Mouse (Mus musculus): ENCODE data around the gene Mbnl1. TPM values are rescaled to one million over a fixed set of nuclear protein-coding genes. Genes with fewer than 3 reads are reported as not detected.

Mbnl1 gene
- total RNA-seq, 1 experiment from 2014 or later: 573 TPM

- DNase-seq: peak; percentile 81
Measured at GRCm38 (mm10) chr3:60570491-60571022, 97.9 kb downstream of the Mbnl1 start.

DNA sequence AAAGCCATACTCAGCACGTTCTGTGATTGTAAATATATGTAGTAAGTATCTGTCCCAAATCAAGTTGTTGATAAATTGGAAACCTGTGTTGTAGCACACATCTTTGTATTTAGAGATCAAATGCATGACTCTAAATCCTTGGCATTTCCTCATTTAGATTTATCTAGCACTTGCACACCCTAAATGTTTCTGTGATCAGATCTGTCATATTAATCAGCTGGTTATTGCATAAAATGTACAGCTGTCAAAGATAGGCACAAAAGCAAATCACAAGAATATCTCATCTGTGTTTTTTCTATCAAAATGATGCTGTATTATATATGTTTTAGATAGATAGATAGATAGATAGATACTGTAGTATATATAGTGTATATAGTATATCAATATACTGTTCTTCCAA, 98.9 kb downstream of the Mbnl1 start:
- DNase-seq: no peak

DNA sequence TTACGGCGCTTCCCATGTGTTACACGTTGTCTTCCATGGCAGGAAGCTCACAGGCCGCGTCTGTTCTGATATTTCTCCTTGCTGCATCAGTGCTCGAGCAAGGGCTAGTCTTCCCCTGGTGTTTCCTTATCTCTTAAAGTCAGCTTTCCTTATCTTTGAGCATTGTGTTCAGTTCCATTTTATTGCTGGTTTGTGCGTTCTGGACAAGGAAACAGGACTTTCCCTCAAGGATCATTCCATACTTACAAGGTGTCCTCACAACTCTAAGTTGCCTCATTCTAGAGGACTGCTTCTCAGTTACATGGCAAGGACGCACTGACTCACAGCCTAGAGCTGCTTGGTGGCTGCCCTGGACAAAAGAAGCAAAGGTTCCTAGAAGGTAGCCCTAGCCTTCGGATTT, 101.6 kb downstream of the Mbnl1 start:
- DNase-seq: no peak

DNA sequence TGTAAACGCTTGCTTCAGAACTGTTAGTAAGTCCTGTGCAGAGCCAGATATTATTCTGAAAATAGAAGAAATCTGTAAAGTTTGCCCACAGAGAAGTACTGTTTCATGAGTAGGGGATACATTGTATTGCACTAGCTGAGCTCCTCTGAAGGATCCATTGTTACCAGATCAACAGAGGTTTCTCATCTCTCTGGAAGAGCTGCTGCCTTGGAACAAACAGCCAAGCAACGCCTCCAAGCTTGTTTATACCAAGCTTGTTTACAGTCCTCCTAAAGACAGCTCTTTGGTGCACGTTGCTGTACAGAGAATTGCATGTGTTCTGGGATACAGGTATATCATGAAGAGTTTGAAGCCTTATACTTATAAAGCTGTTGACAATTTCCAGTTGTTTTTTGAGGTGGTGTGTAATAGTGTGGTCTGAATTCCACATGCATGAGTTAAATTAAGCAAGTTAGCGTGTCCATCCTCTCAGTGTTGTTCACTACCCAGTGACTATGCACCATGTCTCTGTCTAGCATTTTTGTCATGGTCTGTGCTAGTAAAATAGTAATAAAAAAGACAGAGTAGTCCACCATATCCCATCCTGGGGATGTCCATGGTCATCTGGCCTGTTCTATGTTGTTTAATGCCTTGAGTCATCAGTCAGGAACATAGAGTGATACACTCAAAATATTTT, 102.4 kb downstream of the Mbnl1 start:
- no peak for DNase-seq

DNA sequence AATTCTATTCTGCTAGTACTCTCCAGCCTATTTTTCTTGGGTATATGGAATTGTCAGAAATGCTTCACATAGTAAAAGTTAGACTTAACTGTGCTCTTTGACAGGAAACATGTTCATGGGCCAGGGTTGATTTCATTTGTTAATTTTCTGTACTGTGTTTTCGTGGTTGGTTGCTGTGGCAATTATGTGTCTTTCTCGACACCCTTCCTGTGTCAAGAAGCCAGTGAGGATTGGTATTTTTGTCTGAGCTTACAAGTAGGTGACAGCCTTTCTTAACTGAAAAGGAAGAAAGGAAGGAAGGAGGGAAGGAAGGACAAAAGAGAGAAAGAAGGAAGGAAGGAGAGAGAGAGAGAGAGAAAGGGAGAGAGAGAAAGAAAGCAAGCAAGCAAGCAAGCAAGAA, 103.3 kb downstream of the Mbnl1 start:
- no peak for DNase-seq

DNA sequence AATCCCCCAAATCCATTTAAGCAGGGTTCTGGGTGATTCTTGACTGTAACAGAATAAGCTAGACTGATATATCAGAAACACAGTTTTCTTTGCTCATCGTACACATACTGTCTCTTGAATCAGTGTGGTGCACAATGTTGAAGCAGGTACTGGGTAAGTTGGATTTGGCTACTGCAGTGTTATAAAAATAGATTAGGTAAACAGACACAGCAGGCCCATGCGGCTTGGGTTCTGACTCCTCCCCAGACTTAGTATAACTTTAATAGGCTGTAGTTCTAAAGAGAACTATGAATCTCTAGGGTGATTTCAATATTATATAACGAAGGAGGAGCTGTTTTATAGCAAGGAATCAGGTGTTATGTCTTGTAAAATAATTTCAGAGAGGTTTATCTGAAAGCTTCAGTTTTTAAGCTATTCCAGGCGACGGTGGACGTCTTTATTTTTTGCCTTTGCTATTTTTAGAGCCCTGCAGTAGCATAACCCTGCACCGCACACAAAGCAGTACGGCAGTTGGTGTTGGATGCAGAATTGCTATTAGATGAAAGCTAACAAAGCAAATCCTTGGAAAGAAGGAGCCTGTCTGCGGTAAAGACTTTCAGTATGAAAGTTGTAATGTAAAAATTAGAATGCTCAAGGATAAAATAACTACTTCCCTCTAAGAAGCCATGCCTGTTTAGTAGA, 103.9 kb downstream of the Mbnl1 start:
- DNase-seq: no peak

- no peak for DNase-seq
Measured at GRCm38 (mm10) chr3:60579880-60580279, 107.2 kb downstream of the Mbnl1 start.

DNA sequence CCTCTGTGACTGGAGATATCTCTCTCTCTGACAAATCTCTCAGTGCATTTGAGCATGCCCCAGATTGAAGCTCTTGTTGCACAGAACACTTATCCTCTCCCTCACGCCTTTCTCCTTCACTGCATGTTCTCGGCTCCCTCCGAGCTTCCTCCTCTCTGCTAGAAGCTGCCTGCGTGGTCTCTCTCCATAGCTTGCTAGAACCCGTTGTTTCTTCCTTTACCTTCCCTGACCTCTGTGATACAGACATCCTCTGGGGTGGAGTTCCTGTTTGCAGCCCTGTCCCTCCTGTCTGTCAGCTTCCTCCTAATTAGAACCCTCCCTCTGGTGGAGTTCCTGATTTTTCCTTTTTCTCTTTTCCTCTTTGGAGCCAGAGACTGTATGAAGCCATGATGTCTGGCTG, 108.1 kb downstream of the Mbnl1 start:
- no peak for DNase-seq

GRCm38 (mm10) chr3:60582154-60582553, 109.5 kb downstream of the Mbnl1 start:
- no peak for DNase-seq

DNA sequence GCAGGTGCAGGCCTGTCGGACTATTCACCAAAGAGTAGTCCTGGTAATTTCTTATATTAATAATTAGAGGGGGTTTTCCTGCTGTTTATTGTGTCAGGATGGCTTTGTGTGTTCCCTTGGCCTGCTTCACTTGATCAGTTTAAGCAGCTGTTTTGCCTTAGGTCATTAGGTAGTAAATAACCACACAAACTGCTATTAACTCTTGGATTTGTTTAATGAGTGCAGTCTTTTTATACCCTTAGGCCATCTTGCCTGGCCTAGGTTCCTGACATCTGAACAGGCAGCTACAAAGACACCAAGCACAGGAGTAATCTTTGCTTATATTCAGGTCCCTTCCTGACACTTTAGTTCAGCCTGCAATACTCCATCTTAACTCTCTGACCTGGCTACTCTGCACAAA, 110.0 kb downstream of the Mbnl1 start:
- DNase-seq: no peak

DNA sequence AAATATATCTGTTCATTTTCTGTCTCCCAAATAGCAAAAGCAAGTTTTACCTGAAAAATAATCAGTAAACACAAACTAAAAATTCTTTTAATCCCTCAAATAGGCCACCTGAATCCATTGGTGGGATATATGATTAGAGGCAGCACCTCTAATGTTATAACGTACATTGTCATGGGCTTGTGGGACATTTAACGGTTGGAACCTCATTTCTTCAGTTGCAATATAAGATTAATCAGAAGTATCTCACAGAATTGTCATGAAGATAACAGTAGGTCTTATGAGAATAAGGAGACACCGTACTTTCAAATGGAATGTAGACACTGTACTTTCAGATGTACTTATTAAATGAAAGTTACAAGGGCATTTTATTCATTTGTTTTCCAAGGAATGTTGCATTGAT, 112.1 kb downstream of the Mbnl1 start:
- DNase-seq: no peak

- no peak for DNase-seq
Measured at GRCm38 (mm10) chr3:60586046-60586445, 113.4 kb downstream of the Mbnl1 start.

GRCm38 (mm10) chr3:60587149-60587548, 114.5 kb downstream of the Mbnl1 start:
- no peak for DNase-seq

DNA sequence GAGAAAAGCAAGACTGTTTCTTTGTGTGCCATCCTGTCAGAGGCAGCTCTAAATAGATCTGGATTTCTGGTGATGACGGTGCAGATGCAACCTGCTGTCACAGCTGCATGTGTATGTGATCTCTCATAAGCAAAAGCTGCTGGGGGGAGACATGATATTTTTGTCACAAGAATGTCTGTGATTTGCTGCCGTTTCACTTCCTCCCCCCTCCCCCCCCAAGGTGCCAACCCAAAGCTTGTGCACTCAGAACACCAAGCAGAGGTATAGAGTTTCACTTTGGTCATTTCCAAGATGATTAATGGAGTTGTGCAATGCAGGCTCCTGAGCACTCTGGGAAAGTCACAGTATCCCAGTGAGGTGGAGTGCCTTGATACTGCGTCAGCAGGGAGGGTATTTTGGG, 116.7 kb downstream of the Mbnl1 start:
- DNase-seq: no peak

DNA sequence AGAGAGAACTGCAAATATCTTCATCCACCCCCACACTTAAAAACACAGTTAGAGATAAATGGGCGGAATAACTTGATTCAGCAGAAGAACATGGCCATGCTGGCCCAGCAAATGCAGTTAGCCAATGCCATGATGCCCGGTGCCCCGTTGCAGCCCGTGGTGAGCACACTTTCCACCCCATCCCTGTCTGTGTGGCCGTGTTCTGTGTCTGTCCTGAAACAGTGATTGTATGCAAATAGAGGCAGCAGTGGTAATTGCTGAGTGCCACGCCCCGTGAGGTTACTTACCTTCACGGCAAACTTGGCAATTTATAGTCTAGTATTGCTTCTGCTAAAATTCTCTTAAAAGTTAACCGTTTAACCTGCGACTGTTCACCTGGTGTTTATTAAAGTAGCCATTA, 123.0 kb downstream of the Mbnl1 start:
- no peak for DNase-seq

DNA sequence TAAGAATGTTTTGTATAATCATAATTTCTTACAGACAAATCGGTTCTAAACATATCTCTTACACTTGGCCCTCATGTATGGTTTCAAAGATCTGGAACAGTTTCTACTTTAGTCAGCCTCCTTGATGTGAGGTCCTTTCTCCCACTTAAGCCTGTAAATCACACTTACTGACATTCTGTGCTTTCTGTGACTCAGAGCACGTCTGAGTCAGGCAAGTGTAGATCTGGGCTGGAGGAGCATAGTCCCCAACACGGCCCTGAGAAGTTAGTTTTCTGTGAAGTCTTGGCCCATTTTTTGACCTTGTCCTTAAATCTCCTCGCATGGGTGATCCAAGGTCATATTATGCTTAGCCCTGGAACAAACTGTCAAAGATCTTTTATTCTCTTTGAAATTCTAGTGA, 124.4 kb downstream of the Mbnl1 start:
- no peak for DNase-seq

DNA sequence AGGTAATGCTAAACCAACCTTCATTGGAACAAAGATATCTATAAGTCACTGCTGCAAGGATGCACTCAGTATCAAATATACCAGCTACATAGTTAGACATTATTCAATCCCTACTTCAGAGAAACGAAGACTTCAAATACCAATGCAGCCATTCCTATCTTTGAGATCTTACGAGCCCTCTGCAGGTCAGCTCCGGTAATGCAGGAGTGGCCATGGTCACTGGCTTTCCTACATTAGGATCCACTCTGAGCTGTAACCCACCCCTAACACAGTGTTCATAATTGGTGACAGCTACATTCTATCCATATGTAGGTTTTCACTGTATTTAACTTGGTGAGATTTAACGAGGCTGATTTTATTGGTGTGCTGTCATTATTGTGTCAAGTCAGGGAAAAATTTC, 129.1 kb downstream of the Mbnl1 start:
- peak; percentile 76 for DNase-seq

DNA sequence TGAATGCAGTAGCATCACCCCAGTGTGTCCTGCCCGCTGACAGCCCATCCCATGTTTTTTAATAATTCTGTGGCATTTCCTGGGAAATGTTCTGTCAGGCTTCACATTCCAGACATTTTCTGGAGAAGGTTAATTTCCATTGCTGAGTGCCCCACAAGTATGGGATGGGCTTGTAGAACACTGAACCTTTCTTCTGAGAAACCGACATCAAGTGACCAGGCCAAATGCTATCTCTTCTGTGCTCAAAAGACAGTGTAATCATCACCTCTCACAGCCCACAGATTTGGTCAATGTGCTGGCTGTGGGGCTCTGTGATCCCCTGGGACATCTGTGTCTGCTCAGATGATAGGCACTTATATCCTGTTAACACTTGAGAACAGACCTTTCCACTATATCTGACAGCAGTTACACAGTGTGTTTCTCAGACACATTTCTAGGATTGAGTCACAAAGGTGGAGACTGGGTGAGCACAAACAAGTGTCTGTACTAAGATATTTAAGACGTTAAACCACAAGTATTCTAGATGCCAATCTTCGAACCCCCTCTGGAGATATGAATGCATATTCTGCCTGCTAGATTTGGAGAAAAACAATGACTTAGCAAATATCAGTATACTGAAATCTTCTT, 130.4 kb downstream of the Mbnl1 start:
- DNase-seq: no peak

- DNase-seq: no peak
Measured at GRCm38 (mm10) chr3:60603637-60604036, 131.0 kb downstream of the Mbnl1 start.

GRCm38 (mm10) chr3:60604205-60604604, 131.6 kb downstream of the Mbnl1 start:
- no peak for DNase-seq

GRCm38 (mm10) chr3:60608952-60609403, 136.3 kb downstream of the Mbnl1 start:
- no peak for DNase-seq

GRCm38 (mm10) chr3:60611839-60612238, 139.2 kb downstream of the Mbnl1 start:
- no peak for DNase-seq

DNA sequence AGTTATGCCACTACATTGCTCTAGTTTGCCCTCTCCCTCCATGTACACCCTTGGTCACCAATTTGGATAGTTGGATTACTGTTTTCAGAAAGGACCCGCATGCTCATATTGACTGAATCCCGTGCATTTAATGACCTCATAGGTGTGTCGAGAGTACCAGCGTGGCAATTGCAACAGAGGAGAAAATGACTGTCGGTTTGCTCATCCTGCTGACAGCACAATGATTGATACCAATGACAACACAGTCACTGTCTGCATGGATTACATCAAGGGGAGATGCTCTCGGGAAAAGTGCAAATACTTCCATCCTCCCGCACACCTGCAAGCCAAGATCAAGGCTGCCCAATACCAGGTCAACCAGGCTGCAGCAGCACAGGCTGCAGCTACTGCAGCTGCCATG, 140.5 kb downstream of the Mbnl1 start:
- DNase-seq: no peak

All from adrenal gland, postnatal 25 days (tissue).